Mouse (Mus musculus) neural tube, embryonic 15.5 days (tissue): ENCODE data around the gene Mfrp. TPM values are rescaled to one million over a fixed set of nuclear protein-coding genes. Genes with fewer than 3 reads are reported as not detected.

Experiments
- ATAC-seq: fragments of 200-750 bp; cut with Nextera tagmentation; 2 replicates; pipeline ENCODE4 v1.8.0; 2017; ENCODE audit warnings: mild to moderate bottlenecking, moderate TSS enrichment, moderate library complexity; ENCODE audit not compliant: low FRiP score
- H3K27ac ChIP-seq: fragments of 300-500 bp; sonication (generic); replicated peaks from 2 replicates; pipeline ENCODE4 v1.5.1; 2015; ENCODE audit warnings: mild to moderate bottlenecking, inconsistent platforms
- H3K27me3 ChIP-seq: fragments of 300-500 bp; sonication (generic); replicated peaks from 2 replicates; pipeline ENCODE4 v1.6.1; 2015; ENCODE audit warnings: inconsistent platforms
- H3K36me3 ChIP-seq: fragments of 300-500 bp; sonication (generic); 2 replicates; pipeline ENCODE4 v1.6.1; 2015; ENCODE audit warnings: inconsistent platforms
- H3K4me1 ChIP-seq: fragments of 300-500 bp; sonication (generic); 2 replicates; pipeline ENCODE4 v1.6.1; 2015; ENCODE audit warnings: inconsistent platforms
- H3K4me2 ChIP-seq: fragments of 300-500 bp; sonication (generic); 2 replicates; pipeline ENCODE4 v1.6.1; 2015; ENCODE audit warnings: inconsistent platforms, mild to moderate bottlenecking, moderate library complexity
- H3K4me3 ChIP-seq: fragments of 300-500 bp; sonication (generic); replicated peaks from 2 replicates; pipeline ENCODE4 v1.5.1; 2015; ENCODE audit warnings: mild to moderate bottlenecking, inconsistent platforms
- H3K9ac ChIP-seq: fragments of 300-500 bp; sonication (generic); replicated peaks from 2 replicates; pipeline ENCODE4 v1.6.1; 2015; ENCODE audit warnings: mild to moderate bottlenecking, inconsistent platforms
- H3K9me3 ChIP-seq: fragments of 300-500 bp; sonication (generic); replicated peaks from 2 replicates; pipeline ENCODE4 v1.6.1; 2016; ENCODE audit warnings: inconsistent platforms
- WGBS: fragments of 180-500 bp; shearing (Covaris S2); methylation state at CpG from one replicate; pipeline ENCODE4 v1.1.7; 2015; ENCODE audit warnings: mixed read lengths; 5-methylcytosine and 5-hydroxymethylcytosine counted together
- polyA plus RNA-seq: library from polyadenylated mRNA; unstranded; fragments of >200 nt; fragmentation: Nextera tagmentation; extraction: Ambion mirVana; gene quantifications from 2 replicates; pipeline ENCODE4 v1.2.1, GENCODE M21; 2015

The Mfrp gene
- polyA plus RNA-seq, 1 experiment from 2014 or later, result 0.28 TPM

DNA sequence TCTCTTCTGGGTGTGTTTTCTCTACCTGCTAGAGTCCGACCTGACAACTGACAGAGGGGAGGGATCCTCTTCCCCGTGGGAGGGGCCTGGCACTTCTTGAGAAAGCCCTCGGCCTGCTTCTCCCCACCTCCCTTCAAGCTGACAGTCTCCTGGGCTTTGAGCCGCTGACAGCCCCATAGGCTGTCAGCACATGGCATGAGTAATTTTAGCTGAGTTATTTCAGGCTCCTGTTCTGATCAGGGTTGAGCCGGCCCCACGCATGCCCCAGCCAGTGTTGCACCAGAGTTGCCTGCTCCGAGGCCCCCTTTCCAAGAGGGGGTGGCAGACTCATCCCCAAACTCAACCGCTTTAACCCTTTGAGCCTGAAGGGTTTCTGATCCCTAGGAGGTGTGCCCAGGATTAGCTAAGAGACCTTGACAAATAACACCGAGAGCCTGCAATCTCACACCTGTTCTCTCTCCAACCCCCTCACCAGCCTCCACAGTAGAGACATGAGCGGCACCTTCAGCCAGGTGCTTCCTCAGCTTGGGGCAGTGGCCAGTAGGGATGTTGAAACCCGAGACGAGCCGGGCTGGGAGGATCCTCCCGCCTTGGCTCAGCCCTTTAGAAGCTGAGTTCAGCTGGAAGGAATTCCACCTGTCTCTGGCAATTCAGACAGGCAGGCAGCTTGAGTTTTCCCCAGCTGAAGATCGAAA is 13.6 kb upstream of the Mfrp start:
- Histone ChIP-seq H3K4me3 (no peak overlapping the region), H3K27me3 (peaks cover 22% of the 10 kb centered on the region), H3K9ac (no peak overlapping the region), H3K4me2 (no peak overlapping the region), H3K27ac (no peak overlapping the region), H3K9me3 (no peaks in the 10 kb centered on the region), H3K36me3 (peaks cover 10% of the 10 kb centered on the region; the same call in 1 of the 2 replicates), H3K4me1 (peaks cover 38% of the 10 kb centered on the region)
- WGBS, result 20% methylated on average over 15 of the region's 15 CpGs
- no peak for ATAC-seq

DNA sequence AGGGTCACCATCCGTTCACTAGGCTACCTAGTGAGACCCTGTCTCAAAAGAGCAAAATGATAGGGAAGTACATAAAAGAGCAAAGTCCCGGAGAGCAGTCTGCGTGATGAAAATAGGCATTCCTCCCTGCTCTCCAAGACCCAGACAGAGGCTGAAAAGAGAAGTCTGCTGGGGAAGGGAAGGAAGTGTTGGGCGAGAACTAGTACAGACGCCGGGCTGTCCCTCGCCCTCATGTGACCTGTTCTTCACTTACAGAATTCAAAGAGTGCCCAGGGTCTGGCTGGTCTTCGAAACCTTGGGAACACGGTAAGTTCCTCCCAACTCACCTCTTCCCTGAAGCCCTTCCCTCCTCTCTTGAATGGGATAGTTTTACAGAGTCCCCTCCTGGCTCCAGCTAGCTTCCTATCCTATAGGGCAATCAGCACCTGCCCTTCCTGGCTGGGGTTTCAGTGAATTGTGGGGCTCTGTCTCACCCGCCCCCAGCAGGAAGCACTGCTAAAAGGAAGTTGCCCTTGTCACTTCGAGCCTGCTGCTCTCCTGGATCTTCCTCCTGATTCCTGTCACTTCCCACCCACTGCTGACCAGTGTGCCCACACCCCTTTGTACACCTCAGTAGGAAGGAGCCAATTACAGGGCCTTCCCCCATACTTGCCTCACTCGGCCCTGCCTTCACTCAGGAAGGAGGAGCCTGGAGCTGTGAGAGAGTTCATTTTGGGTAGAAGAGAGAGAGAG is 12.5 kb upstream of the Mfrp start:
- Histone ChIP-seq H3K4me2 (no peak overlapping the region), H3K4me3 (no peak overlapping the region), H3K9me3 (no peaks in the 10 kb centered on the region), H3K9ac (no peak overlapping the region), H3K27me3 (peaks cover 19% of the 10 kb centered on the region), H3K36me3 (peaks cover 10% of the 10 kb centered on the region; the same call in 1 of the 2 replicates), H3K27ac (no peak overlapping the region), H3K4me1 (peaks cover 32% of the 10 kb centered on the region)
- no peak for ATAC-seq
- WGBS, result 67% methylated on average over 12 of the region's 12 CpGs

DNA sequence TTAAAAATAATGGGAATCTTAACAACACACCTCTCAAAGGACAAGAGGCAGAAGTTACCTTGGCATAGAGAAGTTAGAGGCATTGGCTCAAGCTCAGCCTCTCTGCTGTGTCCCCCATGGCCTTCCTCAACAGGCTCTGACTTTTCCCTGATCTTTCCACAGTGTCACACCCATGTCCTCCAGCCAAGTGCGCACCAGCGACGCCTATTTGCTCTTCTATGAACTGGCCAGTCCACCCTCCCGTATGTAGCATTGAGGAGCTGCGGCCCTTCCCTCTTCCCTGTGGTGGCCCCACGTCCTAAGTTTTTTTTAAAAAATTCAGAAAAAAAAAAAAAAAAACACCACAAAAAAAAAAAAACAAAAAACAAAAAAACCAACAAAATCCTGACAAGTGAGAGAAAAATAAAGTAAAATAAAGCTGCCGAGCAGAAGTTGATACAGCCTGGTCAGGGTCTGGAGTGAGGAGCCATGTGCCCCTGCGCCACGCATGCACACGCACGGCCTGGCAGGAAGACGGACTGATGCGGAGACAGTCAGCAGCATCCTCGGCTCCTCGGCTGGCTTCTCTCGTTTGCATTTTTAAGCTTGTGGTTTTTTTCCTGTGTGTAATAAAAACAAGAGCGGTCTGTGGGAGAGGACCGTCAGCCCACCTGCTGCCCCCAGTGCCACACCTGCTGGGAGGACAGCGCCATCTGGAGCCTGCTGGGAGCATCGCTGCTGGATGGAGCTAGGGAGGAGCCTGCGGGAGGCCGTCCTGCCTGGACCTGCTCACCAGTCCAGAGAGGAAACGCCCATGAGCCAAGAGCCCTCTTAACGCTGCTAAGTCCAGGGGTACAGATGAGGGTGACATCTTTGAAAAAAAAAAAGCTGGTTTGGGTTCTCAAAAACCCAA is 7.7 kb upstream of the Mfrp start:
- H3K4me2 ChIP-seq, result peak overlapping the region; percentile 58
- peaks cover 12% of the 10 kb centered on the region for H3K4me1 ChIP-seq
- peak overlapping the region; percentile 40; the same call in 1 of the 2 replicates for H3K9ac ChIP-seq
- 26% methylated on average over 24 of the region's 24 CpGs for WGBS
- no peaks in the 10 kb centered on the region for H3K27me3 ChIP-seq
- H3K9me3 ChIP-seq, result no peaks in the 10 kb centered on the region
- H3K27ac ChIP-seq, result no peak overlapping the region
- peak overlapping the region; percentile 31 for H3K4me3 ChIP-seq
- peak; percentile 39; the same call in 1 of the 2 replicates for ATAC-seq
- peaks cover 10% of the 10 kb centered on the region; the same call in 1 of the 2 replicates for H3K36me3 ChIP-seq

DNA sequence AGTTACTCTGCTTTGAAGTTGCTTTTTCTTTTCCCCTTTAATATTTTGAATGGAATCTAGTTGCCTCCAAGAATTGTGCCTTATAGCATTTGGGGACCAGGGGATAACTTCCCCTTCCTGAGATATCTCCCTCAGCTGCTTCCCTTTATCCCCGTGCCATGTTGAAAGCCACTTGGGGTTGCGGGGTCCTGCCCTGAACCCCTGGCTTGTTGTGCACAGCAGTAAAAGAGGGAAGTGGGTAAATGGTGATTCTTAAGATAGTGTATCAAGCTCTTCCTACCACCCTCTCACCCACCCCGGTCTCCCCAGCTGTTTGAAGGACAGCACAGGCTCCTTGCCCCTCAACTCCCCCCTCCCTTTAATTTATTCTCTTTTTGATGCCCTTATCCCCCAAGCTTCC is 6.8 kb upstream of the Mfrp start:
- Histone ChIP-seq H3K36me3 (peaks cover 10% of the 10 kb centered on the region; the same call in 1 of the 2 replicates), H3K4me3 (no peak overlapping the region), H3K4me2 (no peak overlapping the region), H3K27me3 (no peaks in the 10 kb centered on the region), H3K4me1 (peaks cover 12% of the 10 kb centered on the region), H3K27ac (no peak overlapping the region; the same call in 1 of the 2 replicates), H3K9ac (no peak overlapping the region), H3K9me3 (no peaks in the 10 kb centered on the region)
- 92% methylated on average over 3 of the region's 3 CpGs for WGBS
- no peak for ATAC-seq

- no peak for ATAC-seq
- Histone ChIP-seq H3K27me3 (no peaks in the 10 kb centered on the region), H3K4me2 (no peak overlapping the region), H3K9ac (no peak overlapping the region), H3K4me3 (no peak overlapping the region), H3K36me3 (peaks cover 9% of the 10 kb centered on the region; the same call in 1 of the 2 replicates), H3K27ac (no peak overlapping the region), H3K9me3 (no peaks in the 10 kb centered on the region), H3K4me1 (peaks cover 12% of the 10 kb centered on the region)
- WGBS, result 86% methylated on average over 9 of the region's 9 CpGs
These were observed 5.7 kb upstream of the Mfrp start for GRCm38 (mm10) chr9:44095781-44096180.

DNA sequence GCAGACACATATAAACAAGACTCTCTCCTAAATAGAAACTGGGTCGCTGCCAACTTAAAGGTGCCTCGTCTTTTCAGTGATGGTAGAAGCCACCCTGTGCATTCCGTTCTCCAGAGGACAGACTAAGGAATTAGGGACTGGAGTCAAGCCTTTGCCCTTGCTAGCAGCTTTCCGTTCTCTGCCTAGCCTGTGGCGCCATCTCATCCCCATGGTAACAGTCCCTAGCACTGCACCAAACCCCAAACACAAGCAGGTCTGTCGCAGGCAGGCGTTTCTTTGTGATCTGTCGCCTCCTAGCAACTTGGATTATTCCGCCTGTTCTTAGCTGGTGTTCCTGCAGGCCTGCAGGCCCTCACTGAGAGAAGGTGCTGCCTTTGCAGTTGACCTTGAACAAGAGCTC is 5.0 kb upstream of the Mfrp start:
- Histone ChIP-seq H3K4me2 (no peak overlapping the region), H3K36me3 (peaks cover 4% of the 10 kb centered on the region; the same call in 1 of the 2 replicates), H3K4me1 (peaks cover 12% of the 10 kb centered on the region), H3K9me3 (no peaks in the 10 kb centered on the region), H3K4me3 (no peak overlapping the region), H3K27me3 (no peaks in the 10 kb centered on the region), H3K27ac (peak overlapping the region; percentile 60), H3K9ac (no peak overlapping the region)
- peak; percentile 51 for ATAC-seq
- 20% methylated on average over 9 of the region's 9 CpGs for WGBS

GRCm38 (mm10) chr9:44104881-44105280 is 3.4 kb downstream of the Mfrp start:
- 97% methylated on average over 7 of the region's 7 CpGs for WGBS
- ATAC-seq, result no peak
- Histone ChIP-seq H3K4me3 (no peak overlapping the region), H3K27ac (no peak overlapping the region), H3K4me1 (peaks cover 39% of the 10 kb centered on the region), H3K4me2 (no peak overlapping the region), H3K9me3 (no peaks in the 10 kb centered on the region), H3K27me3 (no peaks in the 10 kb centered on the region), H3K36me3 (peaks cover 4% of the 10 kb centered on the region; the same call in 1 of the 2 replicates), H3K9ac (no peak overlapping the region)

DNA sequence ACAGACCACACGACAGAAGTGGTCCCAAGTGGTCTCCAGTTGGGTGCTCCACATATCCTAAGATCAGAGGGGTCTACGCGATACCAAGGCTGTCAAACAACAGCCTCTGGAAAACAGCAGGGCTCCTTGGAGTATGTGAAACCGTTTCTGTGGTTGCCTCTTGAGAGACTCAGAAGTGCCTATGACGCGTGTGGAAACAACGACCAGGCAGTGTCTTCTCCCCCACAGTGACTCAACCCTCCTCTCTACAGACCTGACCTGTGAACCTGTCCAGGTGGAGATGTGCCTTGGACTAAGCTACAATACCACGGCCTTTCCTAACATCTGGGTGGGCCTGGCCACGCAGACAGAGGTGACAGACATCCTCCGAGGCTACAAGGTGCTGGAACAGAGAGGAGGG is 4.3 kb downstream of the Mfrp start:
- H3K4me1 ChIP-seq, result peaks cover 48% of the 10 kb centered on the region
- H3K36me3 ChIP-seq, result peaks cover 4% of the 10 kb centered on the region; the same call in 1 of the 2 replicates
- H3K4me3 ChIP-seq, result no peak overlapping the region
- WGBS, result 89% methylated on average over 10 of the region's 10 CpGs
- no peaks in the 10 kb centered on the region for H3K27me3 ChIP-seq
- H3K27ac ChIP-seq, result no peak overlapping the region
- H3K9ac ChIP-seq, result no peak overlapping the region
- H3K4me2 ChIP-seq, result no peak overlapping the region
- no peaks in the 10 kb centered on the region for H3K9me3 ChIP-seq
- no peak for ATAC-seq

DNA sequence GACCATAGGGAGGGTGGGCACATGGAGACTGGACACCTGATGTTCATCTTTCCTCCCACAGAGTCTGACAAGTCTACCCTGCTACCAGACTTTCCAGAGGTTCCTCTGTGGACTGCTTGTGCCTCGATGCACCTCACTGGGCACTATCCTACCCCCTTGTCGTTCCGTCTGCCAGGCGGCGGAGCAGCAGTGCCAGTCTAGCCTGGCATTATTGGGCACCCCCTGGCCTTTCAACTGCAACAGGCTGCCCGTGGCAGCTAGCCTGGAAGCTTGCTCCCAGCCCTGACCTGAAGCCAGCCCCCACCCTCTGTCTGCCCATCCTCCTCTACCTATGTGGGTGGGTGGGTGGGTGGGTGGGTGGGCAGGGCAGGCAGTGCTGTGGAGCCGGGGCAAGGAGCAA is 4.7 kb downstream of the Mfrp start:
- no peak for ATAC-seq
- WGBS, result 84% methylated on average over 7 of the region's 7 CpGs
- H3K4me1 ChIP-seq, result peaks cover 50% of the 10 kb centered on the region
- H3K27ac ChIP-seq, result peak overlapping the region; percentile 76; the same call in 1 of the 2 replicates
- H3K9me3 ChIP-seq, result no peaks in the 10 kb centered on the region
- H3K4me2 ChIP-seq, result no peak overlapping the region
- peaks cover 4% of the 10 kb centered on the region; the same call in 1 of the 2 replicates for H3K36me3 ChIP-seq
- H3K27me3 ChIP-seq, result no peaks in the 10 kb centered on the region
- no peak overlapping the region for H3K9ac ChIP-seq
- no peak overlapping the region for H3K4me3 ChIP-seq

- Histone ChIP-seq H3K9me3 (no peaks in the 10 kb centered on the region), H3K4me2 (0 out of 2 replicates have a peak overlapping the region, but pooled peaks have one; percentile 42), H3K36me3 (peaks cover 4% of the 10 kb centered on the region; the same call in 1 of the 2 replicates), H3K9ac (no peak overlapping the region), H3K4me1 (peaks cover 51% of the 10 kb centered on the region), H3K27me3 (no peaks in the 10 kb centered on the region), H3K4me3 (no peak overlapping the region), H3K27ac (peak overlapping the region; percentile 76)
- ATAC-seq, result no peak
- WGBS, result 74% methylated on average over 4 of the region's 4 CpGs
These were observed 5.1 kb downstream of the Mfrp start for GRCm38 (mm10) chr9:44106596-44106995.

DNA sequence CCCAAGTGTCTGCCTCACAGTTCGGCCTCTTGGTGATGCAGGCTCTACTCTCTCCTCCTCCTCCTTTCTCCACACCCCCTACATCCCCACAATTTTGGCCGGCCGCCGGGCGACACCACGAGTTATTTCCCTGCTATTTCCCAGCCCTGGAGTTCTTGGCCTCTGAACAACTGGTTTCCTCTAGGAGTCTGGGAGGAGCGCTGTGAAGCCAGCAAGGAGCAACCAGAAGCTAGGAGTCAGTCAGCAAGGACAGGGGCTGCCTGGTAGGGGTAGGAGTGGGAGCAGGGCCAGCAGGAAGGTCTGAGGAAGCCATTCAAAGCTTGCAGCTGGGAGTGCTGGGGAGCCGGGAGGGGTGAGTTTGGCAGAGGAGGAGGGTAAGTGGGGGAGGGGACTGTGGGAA is 5.6 kb downstream of the Mfrp start, which contains the start of gene C1qtnf5:
C1qtnf5 (plus strand) TSS at position 136 of the 400 bp plus-strand sequence.
- no peaks in the 10 kb centered on the region for H3K9me3 ChIP-seq
- peak; percentile 69 for ATAC-seq
- peaks cover 4% of the 10 kb centered on the region; the same call in 1 of the 2 replicates for H3K36me3 ChIP-seq
- peaks cover 55% of the 10 kb centered on the region for H3K4me1 ChIP-seq
- 24% methylated on average over 8 of the region's 8 CpGs for WGBS
- 0 out of 2 replicates have a peak within 1 kb of the TSS, but pooled peaks have one; percentile 10 for H3K9ac ChIP-seq
- peak within 1 kb of the TSS; percentile 42 for H3K4me2 ChIP-seq
- no peaks in the 10 kb centered on the region for H3K27me3 ChIP-seq
- H3K27ac ChIP-seq, result peak within 1 kb of the TSS; percentile 76
- H3K4me3 ChIP-seq, result no peak within 1 kb of the TSS
